Mouse (Mus musculus): Measurements from ENCODE around the gene Notch1. TPM values are rescaled to one million over a fixed set of nuclear protein-coding genes. Genes with fewer than 3 reads are reported as not detected.

Notch1 gene
- polyA plus RNA-seq, 1 experiment = 21.4 TPM

- no peak for DNase-seq (ENCODE audit: low spot score)
These were observed 15.7 kb downstream of the Notch1 start for GRCm38 (mm10) chr2:26500599-26501370.

GRCm38 (mm10) chr2:26500027-26500598 lies 16.4 kb downstream of the Notch1 start:
- no peak for DNase-seq (ENCODE audit: low spot score)

DNA sequence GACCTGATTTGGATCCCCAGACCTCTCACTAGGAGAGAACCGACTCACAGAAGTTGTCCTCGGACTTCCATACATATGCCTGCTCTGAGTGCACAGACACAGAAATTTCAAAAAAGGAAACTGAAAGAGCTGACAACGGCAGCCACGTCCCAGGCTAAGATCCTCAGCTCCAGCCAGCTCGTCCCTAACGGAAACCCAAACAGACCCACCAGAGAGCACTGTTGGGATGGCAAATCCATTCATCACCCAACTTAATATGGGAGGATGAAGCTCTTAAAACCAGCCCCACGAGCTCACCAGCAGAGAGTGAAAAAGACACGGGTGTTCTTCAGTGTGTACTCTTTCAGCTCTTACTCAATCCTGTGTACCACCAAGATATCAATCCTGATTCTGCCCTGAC lies 17.8 kb downstream of the Notch1 start:
- DNase-seq (ENCODE audit: low spot score) = no peak

GRCm38 (mm10) chr2:26497861-26498533 lies 18.5 kb downstream of the Notch1 start:
- DNase-seq (ENCODE audit: low spot score) = no peak

- no peak for DNase-seq (ENCODE audit: low spot score)
These were observed 20.0 kb downstream of the Notch1 start for GRCm38 (mm10) chr2:26496451-26496850.

GRCm38 (mm10) chr2:26495701-26496100 lies 20.8 kb downstream of the Notch1 start:
- no peak for DNase-seq (ENCODE audit: low spot score)

DNA sequence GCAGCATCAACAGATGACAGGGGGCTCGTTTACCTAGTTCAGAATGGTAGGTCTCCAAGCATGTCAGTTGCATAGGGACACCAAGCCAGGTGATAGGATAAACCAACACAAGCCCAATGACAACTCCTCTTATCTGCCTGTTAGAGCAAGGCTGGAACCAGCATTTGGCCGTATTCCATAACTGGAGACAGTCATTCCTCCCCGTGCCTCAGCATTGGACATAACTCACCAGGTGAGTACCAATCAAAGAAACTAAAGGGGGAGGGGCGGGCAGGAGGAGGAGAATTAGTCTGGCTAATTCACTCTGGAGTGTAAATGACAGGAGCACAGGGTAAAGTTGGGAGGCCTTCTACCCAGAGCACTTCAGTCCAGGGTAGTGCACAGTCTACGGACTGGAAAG lies 21.5 kb downstream of the Notch1 start:
- DNase-seq (ENCODE audit: low spot score) = no peak

DNA sequence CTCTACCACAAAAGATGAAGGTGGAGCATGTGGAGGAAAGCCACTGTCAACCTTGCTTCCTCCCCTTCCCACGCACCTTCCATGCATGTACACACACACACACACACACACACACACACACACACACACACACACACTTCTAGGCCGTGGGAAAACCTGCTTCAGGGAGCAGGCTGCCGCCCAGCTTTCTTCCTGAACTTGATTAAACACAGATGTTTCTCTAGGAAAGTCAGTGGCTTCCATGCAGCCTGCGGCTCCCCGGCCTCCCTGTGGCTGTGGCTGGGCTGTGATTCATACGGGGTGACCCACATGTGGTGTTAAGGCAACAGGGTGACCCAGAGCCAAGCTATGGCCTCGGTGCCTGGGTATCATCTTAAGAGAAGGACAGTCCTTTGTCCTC lies 22.1 kb downstream of the Notch1 start:
- no peak for DNase-seq (ENCODE audit: low spot score)

GRCm38 (mm10) chr2:26493021-26493781 lies 23.3 kb downstream of the Notch1 start:
- DNase-seq (ENCODE audit: low spot score) = no peak

- no peak for DNase-seq (ENCODE audit: low spot score)
These were observed 25.6 kb downstream of the Notch1 start for GRCm38 (mm10) chr2:26490760-26491301.

- no peak for DNase-seq (ENCODE audit: low spot score)
These were observed 27.8 kb downstream of the Notch1 start for GRCm38 (mm10) chr2:26488535-26489135.

GRCm38 (mm10) chr2:26487322-26488021 lies 29.0 kb downstream of the Notch1 start:
- no peak for DNase-seq (ENCODE audit: low spot score)

DNA sequence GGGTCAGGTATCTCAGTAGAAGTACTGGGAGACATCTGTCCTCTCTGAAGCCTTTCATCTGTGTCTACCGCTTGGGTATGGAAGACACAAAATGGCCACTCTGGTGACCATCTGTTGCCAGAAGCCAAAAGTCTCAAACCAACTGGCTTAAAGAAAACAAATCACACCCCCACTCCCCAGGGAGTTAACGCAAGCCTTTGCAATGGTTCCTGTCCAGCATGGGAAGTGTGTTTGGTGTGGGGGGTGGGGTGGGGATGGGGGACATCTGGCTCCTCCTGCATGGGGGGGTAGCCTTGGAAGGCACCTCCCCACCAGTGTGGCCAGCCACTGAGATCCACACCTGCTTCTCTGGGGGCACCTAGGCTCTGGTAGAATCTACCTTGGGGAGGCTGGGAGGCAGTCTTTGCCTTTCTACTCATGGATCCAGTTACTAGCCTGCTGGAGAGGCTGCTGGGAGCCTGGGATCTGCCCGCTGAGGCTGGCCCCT lies 29.6 kb downstream of the Notch1 start:
- no peak for DNase-seq (ENCODE audit: low spot score)

GRCm38 (mm10) chr2:26486264-26486810 lies 30.1 kb downstream of the Notch1 start:
- no peak for DNase-seq (ENCODE audit: low spot score)

- DNase-seq (ENCODE audit: low spot score) = no peak
These were observed 30.8 kb downstream of the Notch1 start for GRCm38 (mm10) chr2:26485710-26486109.

DNA sequence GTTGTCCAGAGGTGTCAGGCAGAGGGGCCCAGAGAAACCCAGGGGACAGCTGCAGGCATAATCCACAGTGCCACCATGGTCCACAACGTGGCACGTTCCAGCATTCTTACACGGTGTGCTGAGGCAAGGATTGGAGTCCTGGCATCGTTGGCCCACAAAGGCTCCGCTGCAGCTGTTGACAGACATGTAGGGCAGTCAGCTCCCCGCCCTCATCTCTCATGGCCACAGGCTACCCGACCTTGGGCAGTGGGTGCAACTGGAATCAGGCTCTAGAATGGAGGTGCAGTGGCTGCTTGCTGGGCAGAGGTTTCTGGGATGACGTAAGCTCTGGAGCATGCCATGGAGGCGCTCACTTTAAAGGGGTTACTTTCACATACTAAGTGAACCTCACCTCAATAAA lies 31.2 kb downstream of the Notch1 start:
- no peak for DNase-seq (ENCODE audit: low spot score)

DNA sequence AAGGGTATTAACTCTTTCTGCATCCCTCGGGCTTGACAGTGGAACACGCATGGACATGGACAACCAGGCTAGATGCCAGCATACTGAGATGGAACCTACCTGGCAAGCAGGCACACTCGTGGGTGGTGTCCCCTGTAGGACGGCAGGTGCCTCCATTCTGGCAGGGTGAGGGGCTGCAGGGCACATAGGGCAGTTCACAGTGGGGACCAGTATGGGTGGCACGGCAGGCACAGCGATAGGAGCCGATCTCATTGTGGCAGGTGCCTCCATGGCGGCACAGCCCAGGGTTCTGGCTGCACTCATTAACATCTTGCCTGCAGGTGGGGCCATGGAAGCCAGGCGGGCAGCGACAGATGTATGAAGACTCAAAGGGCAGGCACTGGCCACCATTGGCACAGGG lies 32.3 kb downstream of the Notch1 start:
- no peak for DNase-seq (ENCODE audit: low spot score)

GRCm38 (mm10) chr2:26483230-26483869 lies 33.1 kb downstream of the Notch1 start:
- no peak for DNase-seq (ENCODE audit: low spot score)

DNA sequence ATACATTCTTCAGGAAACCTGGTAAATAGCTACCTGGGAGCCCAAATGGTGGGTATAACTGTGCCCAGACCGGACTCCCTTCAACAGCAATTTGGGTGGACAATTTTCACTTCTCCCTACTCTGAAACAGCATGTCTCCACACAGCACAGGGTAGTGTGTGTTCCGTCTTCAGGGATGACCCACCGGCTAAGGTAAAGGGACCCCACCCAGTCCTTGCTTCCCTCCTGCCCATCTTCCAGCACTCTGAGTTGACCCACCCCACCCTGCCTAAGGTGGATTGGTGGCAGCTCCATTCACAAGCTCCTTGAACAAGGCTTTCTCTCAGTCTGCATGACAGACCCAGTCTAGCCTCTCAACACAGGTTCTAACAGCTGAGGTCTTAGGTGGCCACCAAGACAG lies 33.6 kb downstream of the Notch1 start:
- DNase-seq (ENCODE audit: low spot score) = no peak
